In the genomic region with DNA sequence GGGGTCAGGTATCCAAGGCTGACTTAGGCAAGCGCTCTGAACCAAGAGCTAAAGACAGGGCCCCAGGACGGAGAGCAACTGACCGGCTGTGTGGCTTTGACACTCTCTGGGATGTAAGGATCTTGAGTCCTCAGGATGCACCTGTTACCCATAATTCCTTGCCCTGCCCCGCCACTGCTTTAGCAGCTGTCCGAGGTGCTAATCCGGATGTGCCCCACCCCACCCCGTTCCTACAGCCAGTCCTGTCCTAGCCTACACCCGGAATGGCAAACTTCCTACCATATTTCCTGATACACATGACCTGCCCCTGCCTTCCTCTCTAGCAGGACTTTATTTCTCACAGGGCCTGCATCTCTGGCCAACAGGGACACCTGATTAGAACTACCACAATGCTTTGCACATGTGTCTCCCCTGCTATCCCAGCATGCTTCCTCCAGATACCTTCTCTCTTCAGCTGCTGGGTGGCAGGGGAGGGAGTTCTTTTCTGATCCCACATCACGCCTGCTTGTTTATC, we compare ENCODE assay signal across 26 mouse cellular contexts. TPM values are rescaled to one million over a fixed set of nuclear protein-coding genes. Genes with fewer than 3 reads are reported as not detected.
DNase-seq lines count a peak whose midpoint lies in the region; ATAC-seq and TF ChIP-seq lines count a peak whose summit lies in the region.
"Had no signal": no experiment of that assay in that cellular context is flagged by ENCODE, and none has a peak within 500 bp of the region (broad histone marks: within the 10 kb centered on the region; RNA-seq: fewer than 3 reads in every experiment).

No protein-coding gene starts in this region.

- no peak for ATAC-seq in frontal cortex, adult (ENCODE audit: low TSS enrichment)
- ATAC-seq: forebrain, embryonic 14.5 days; midbrain, embryonic 16.5 days had no signal

- H3K27ac ChIP-seq in kidney, adult 2 months (ENCODE audit: insufficient read depth, low read depth, low read length): peak overlapping the region; percentile 59
- no peak overlapping the region for H3K27ac ChIP-seq in ES-Bruce4 (ENCODE audit: insufficient read depth, low read length)
- H3K27ac ChIP-seq: gastrocnemius, adult 2 months; heart, embryonic 13.5 days; kidney, postnatal 0 days; left cerebral cortex, adult 2 months; limb, embryonic 12.5 days; liver, embryonic 15.5 days; lung, embryonic 15.5 days; neural tube, embryonic 12.5 days had no signal

- no peak overlapping the region for H3K4me3 ChIP-seq in kidney, adult 2 months (ENCODE audit: insufficient read depth, low read depth, low read length)
- H3K4me3 ChIP-seq in ES-Bruce4 (ENCODE audit: low read depth, low read length): no peak overlapping the region
- no peak overlapping the region for H3K4me3 ChIP-seq in myocyte
- H3K4me3 ChIP-seq: gastrocnemius, adult 2 months; heart, embryonic 13.5 days; left cerebral cortex, adult 2 months; limb, embryonic 12.5 days; liver, embryonic 15.5 days; lung, embryonic 15.5 days; neural tube, embryonic 12.5 days had no signal

- peak; percentile 65; the same call in 1 of the 2 replicates for TF ChIP-seq EP300 in ES-Bruce4 (IDR thresholded peaks at IDR 0.05; ENCODE audit: insufficient read depth, low read depth, low read length)

- H3ac ChIP-seq in myocyte (ENCODE audit: control insufficient read depth, insufficient read length): no peak overlapping the region

- TF ChIP-seq POLR2A in kidney, adult 2 months (IDR thresholded peaks at IDR 0.05; ENCODE audit: low read depth, low read length): no peak
- TF ChIP-seq POLR2A in ES-Bruce4 (IDR thresholded peaks at IDR 0.05; ENCODE audit: insufficient read depth, low read length): no peak
- no peak for TF ChIP-seq POLR2A in myocyte (IDR thresholded peaks at IDR 0.05; ENCODE audit: insufficient read length, low read depth)

- no peaks in the 10 kb centered on the region for H3K9me3 ChIP-seq in ES-Bruce4 (replicated peaks; ENCODE audit: control insufficient read depth, insufficient read depth, low read length, poor library complexity, severe bottlenecking)
- H3K9me3 ChIP-seq: heart, embryonic 13.5 days; limb, embryonic 12.5 days; liver, embryonic 15.5 days; lung, embryonic 15.5 days; neural tube, embryonic 12.5 days had no signal

- TF ChIP-seq CTCF in kidney, adult 2 months (conservative IDR thresholded peaks at IDR 0.05; ENCODE audit: insufficient read depth, insufficient read length, low read depth, low read length): no peak
- no peak for TF ChIP-seq CTCF in ES-Bruce4 (IDR thresholded peaks at IDR 0.05; ENCODE audit: low read depth, low read length)

- no peak overlapping the region for H3K4me2 ChIP-seq in myocyte (ENCODE audit: low read depth)
- H3K4me2 ChIP-seq: heart, embryonic 13.5 days; limb, embryonic 12.5 days; liver, embryonic 15.5 days; lung, embryonic 15.5 days; midbrain, embryonic 11.5 days; neural tube, embryonic 12.5 days had no signal

- H3K27me3 ChIP-seq in kidney, adult 2 months (replicated peaks; ENCODE audit: control insufficient read depth, insufficient read depth, low read length): no peaks in the 10 kb centered on the region
- no peaks in the 10 kb centered on the region for H3K27me3 ChIP-seq in ES-Bruce4 (ENCODE audit: control insufficient read depth, insufficient read depth, low read length, poor library complexity, severe bottlenecking)
- peaks cover 65% of the 10 kb centered on the region for H3K27me3 ChIP-seq in myocyte (ENCODE audit: control insufficient read depth, insufficient read depth, insufficient read length)

- no peak overlapping the region for H3K9ac ChIP-seq in ES-Bruce4 (ENCODE audit: low read depth, poor library complexity, severe bottlenecking)
- H3K9ac ChIP-seq: heart, embryonic 13.5 days; limb, embryonic 12.5 days; liver, embryonic 15.5 days; lung, embryonic 15.5 days; neural tube, embryonic 12.5 days had no signal

- peaks cover 5% of the 10 kb centered on the region; the same call in 1 of the 2 replicates for H3K4me1 ChIP-seq in kidney, adult 2 months (ENCODE audit: control insufficient read depth, insufficient read depth, low read length)
- H3K4me1 ChIP-seq in ES-Bruce4 (ENCODE audit: control insufficient read depth, insufficient read depth, low read length): peaks cover 3% of the 10 kb centered on the region

- peak; percentile 16 for DNase-seq in embryo, embryonic 10 days (ENCODE audit: low spot score)
- no peak for DNase-seq in embryo, embryonic 11 days
- no peak for DNase-seq in kidney, adult 2 months
- no peak for DNase-seq in kidney, adult 11 months
- DNase-seq in cerebellum, adult 8-10 months: no peak
- DNase-seq: adrenal gland, postnatal 10 days; cerebellum, postnatal 10 days; gastrocnemius, adult 2 months; gastrocnemius, postnatal 36 days; kidney, adult 8-10 months; lung, postnatal 36 days; right cerebral cortex, postnatal 4 days; thymus, postnatal 4 days had no signal

- no peaks in the 10 kb centered on the region for H3K36me3 ChIP-seq in kidney, adult 2 months (ENCODE audit: control insufficient read depth, insufficient read depth, low read length)
- H3K36me3 ChIP-seq in ES-Bruce4 (ENCODE audit: control insufficient read depth, insufficient read depth, low read length, poor library complexity, severe bottlenecking) (no peaks in the 10 kb centered on the region), myocyte (ENCODE audit: control insufficient read depth, insufficient read depth) (no peaks in the 10 kb centered on the region)
- H3K36me3 ChIP-seq: heart, embryonic 13.5 days; limb, embryonic 12.5 days; liver, embryonic 15.5 days; lung, embryonic 15.5 days; neural tube, embryonic 12.5 days had no signal

- WGBS in kidney, adult 2 months: 35% methylated on average over 9 of the region's 9 CpGs

- no peaks in the 10 kb centered on the region for H3K79me2 ChIP-seq in myocyte (ENCODE audit: control insufficient read depth, insufficient read depth)

TF ChIP-seq in myocyte, 11 proteins besides CTCF, POLR2A, EP300 and RAD21:
- TF ChIP-seq MYOD1 (IDR thresholded peaks at IDR 0.05; ENCODE audit: control insufficient read depth in 1 of 3, insufficient read length in 2 of 3, low read depth in 2 of 3): peak; percentile 0 to 93 (median 36)
- TF ChIP-seq REST (IDR thresholded peaks at IDR 0.05; ENCODE audit: insufficient read depth, insufficient read length): peak; percentile 83
- TF ChIP-seq MYOG (IDR thresholded peaks at IDR 0.05; ENCODE audit: control insufficient read depth in 1 of 3, insufficient read depth in 1 of 3, insufficient read length in 2 of 3, low read depth in 2 of 3): peak in 1 of 3 experiments; percentile 20
- no peak for TF ChIP-seq TCF12 (IDR thresholded peaks at IDR 0.05; ENCODE audit: insufficient read depth, poor library complexity, severe bottlenecking)

RNA-seq across cellular contexts. Expression of a gene that starts 20.4 kb away (rescaled TPM):
- polyA plus RNA-seq in kidney, adult 2 months (2012; rRNA removed): 213 and 248 TPM in 2 replicates
- polyA plus RNA-seq in ES-Bruce4 (2011; ENCODE audit: insufficient read depth, insufficient read length, low read depth, missing spikeins) (8.9 and 9.5 TPM in 2 replicates), myocyte (2012; fragmentation: generic; extraction: Trizol) (1.3 TPM)

Comparison
In these comparisons a context has a peak if more than half of its experiments do, and no peak if none do; other contexts are left out.
1. RNA of a gene that starts 20.4 kb away (polyA plus RNA-seq): 213 to 248 TPM in kidney, adult 2 months; 8.9 to 9.5 TPM in ES-Bruce4 and 1.3 TPM in myocyte (single experiment); every median in the first group is over 10 times any median in the second.